Mouse (Mus musculus) liver, embryonic 14.5 days (tissue): ENCODE results near the gene Lrrc2. TPM values are rescaled to one million over a fixed set of nuclear protein-coding genes. Genes with fewer than 3 reads are reported as not detected.

Experiments used
- ATAC-seq: fragments of 200-750 bp; cut with Nextera tagmentation; 2 replicates; pipeline ENCODE4 v1.8.0; 2017; ENCODE audit warnings: moderate number of reproducible peaks, mild to moderate bottlenecking, moderate library complexity; ENCODE audit not compliant: insufficient read depth
- DNase-seq, 3 experiments: peaks; one replicate each; pipeline ENCODE4 v3.0.0-alpha.2; 2012 to 2013; ENCODE audit warnings: low read depth in 3 of 3, low spot score in 3 of 3
- H3K27ac ChIP-seq: fragments of 300-500 bp; sonication (generic); 2 replicates; pipeline ENCODE4 v1.5.1; 2014; ENCODE audit warnings: moderate library complexity, mild to moderate bottlenecking, control low read depth, inconsistent platforms
- H3K27me3 ChIP-seq: fragments of 300-500 bp; sonication (generic); 2 replicates; pipeline ENCODE4 v1.6.1; 2014; ENCODE audit warnings: mild to moderate bottlenecking, low read length, moderate library complexity; ENCODE audit not compliant: control insufficient read depth, insufficient read depth
- H3K36me3 ChIP-seq: fragments of 300-500 bp; sonication (generic); replicated peaks from 2 replicates; pipeline ENCODE4 v1.6.1; 2014; ENCODE audit warnings: low read depth; ENCODE audit not compliant: control insufficient read depth, insufficient read depth
- H3K4me1 ChIP-seq, 2 experiments: fragments of 200-500 bp in 1 of 2; fragments of 300-500 bp in 1 of 2; sonication (generic) in 1 of 2; replicated peaks; 2 replicates each; pipeline ENCODE4 v1.6.1; 2012 to 2014; ENCODE audit warnings: antibody characterized with exemption in 1 of 2, inconsistent platforms in 1 of 2, low read length in 1 of 2; ENCODE audit not compliant: control insufficient read depth in 2 of 2, insufficient read depth in 2 of 2
- H3K4me2 ChIP-seq: fragments of 300-500 bp; sonication (generic); 2 replicates; pipeline ENCODE4 v1.6.1; 2014; ENCODE audit warnings: low read depth, mild to moderate bottlenecking, control low read depth, moderate library complexity
- H3K4me3 ChIP-seq, 2 experiments: fragments of 200-500 bp in 1 of 2; fragments of 300-500 bp in 1 of 2; sonication (generic) in 1 of 2; 2 replicates each; pipeline ENCODE4 v1.5.1; 2012 to 2014; ENCODE audit warnings: low read depth in 2 of 2, low read length in 2 of 2, mild to moderate bottlenecking in 2 of 2, control low read depth in 1 of 2, inconsistent platforms in 1 of 2, moderate library complexity in 1 of 2; ENCODE audit not compliant: insufficient read depth in 1 of 2
- H3K9ac ChIP-seq: fragments of 300-500 bp; sonication (generic); replicated peaks from 2 replicates; pipeline ENCODE4 v1.6.1; 2014; ENCODE audit warnings: mild to moderate bottlenecking, control low read depth, moderate library complexity
- H3K9me3 ChIP-seq: fragments of 300-500 bp; sonication (generic); 2 replicates; pipeline ENCODE4 v1.6.1; 2016; ENCODE audit warnings: low read length, mixed read lengths; ENCODE audit not compliant: control insufficient read depth
- CTCF ChIP-seq: IDR thresholded peaks from 2 replicates; pipeline ENCODE4 v1.5.1; 2016; ENCODE audit warnings: antibody characterized with exemption, low read depth, control low read depth
- EP300 ChIP-seq: IDR thresholded peaks from 2 replicates; pipeline ENCODE4 v1.6.1; 2016; ENCODE audit warnings: antibody characterized with exemption, low read depth
- WGBS: fragments of 180-500 bp; shearing (Covaris S2); extraction: QIAGEN DNeasy Blood & Tissue Kit; methylation state at CpG from one replicate; pipeline ENCODE4 v1.1.7; 2014; ENCODE audit not compliant: insufficient replicate concordance; 5-methylcytosine and 5-hydroxymethylcytosine counted together
- polyA plus RNA-seq, 2 experiments: library from polyadenylated mRNA; depleted of rRNA in 1 of 2; stranded (reverse) in 1 of 2; unstranded in 1 of 2; fragments of >200 nt; fragmentation: Nextera tagmentation in 1 of 2; extraction: Ambion mirVana in 1 of 2; gene quantifications; 2 replicates each; pipeline versions ENCODE4 v1.2.1 to v1.2.3; 2012 to 2014

Lrrc2 gene
- polyA plus RNA-seq, 2 experiments: 0.09 to 0.29 TPM

DNA sequence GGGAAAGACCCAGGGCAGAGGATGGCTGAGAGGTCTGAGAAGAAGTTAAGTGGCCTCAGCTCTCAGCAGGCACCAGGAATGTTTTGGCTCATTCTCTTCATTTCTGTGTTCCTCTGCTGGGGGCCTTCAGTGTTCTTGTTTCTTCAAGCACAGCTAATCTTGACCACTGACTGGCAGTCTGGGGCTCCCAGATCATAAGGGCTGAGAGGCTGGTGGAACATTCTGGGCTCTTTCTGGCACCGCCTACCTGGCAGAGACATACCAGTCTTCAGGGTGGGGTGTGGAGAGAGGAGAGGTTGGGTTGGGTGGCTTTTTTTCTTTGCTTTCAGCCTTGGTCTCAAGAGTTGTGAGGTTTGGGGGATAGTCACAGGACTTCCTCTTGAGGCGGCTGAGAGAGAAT lies 47.7 kb downstream of the Lrrc2 start:
- no peak for DNase-seq
- H3K27ac ChIP-seq: no peak overlapping the region
- no peak for ATAC-seq
- H3K9me3 ChIP-seq: no peaks in the 10 kb centered on the region
- H3K4me1 ChIP-seq: peaks cover 0 to 9% of the 10 kb centered on the region in 2 experiments; a peak in 3 of 4 replicates
- H3K4me3 ChIP-seq: no peak overlapping the region
- H3K27me3 ChIP-seq: no peaks in the 10 kb centered on the region
- H3K36me3 ChIP-seq: no peaks in the 10 kb centered on the region
- 71% methylated on average over 2 of the region's 2 CpGs for WGBS
- no peak overlapping the region for H3K9ac ChIP-seq
- no peak overlapping the region for H3K4me2 ChIP-seq
- TF ChIP-seq CTCF (no peak), EP300 (no peak)

DNA sequence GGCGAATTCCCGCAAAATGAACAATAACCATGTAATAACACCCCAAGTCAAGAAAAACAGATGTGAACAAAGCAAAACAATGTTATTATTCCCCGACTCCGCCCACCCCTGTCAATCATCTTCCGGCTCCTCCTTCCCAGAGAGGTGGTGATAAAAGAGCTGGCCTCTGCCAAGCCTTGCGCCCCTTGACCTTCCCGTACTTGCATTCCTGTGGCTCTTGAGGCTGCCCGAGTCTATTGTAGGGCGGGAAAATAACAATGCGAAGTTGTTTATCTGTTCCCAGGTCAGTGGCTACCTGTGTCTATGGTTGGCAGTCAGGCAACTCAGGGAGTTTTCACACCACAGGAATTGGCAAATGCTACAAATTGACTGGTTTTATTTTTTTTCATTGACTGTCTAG lies 48.5 kb downstream of the Lrrc2 start:
- no peak overlapping the region for H3K27ac ChIP-seq
- WGBS: 57% methylated on average over 10 of the region's 10 CpGs
- no peaks in the 10 kb centered on the region for H3K36me3 ChIP-seq
- H3K9me3 ChIP-seq: no peaks in the 10 kb centered on the region
- ATAC-seq (no peak), DNase-seq (no peak)
- peaks cover 0 to 6% of the 10 kb centered on the region in 2 experiments; a peak in 1 of 4 replicates for H3K4me1 ChIP-seq
- H3K4me3 ChIP-seq: no peak overlapping the region
- no peak overlapping the region for H3K4me2 ChIP-seq
- H3K27me3 ChIP-seq: no peaks in the 10 kb centered on the region
- TF ChIP-seq CTCF (no peak), EP300 (no peak)
- no peak overlapping the region for H3K9ac ChIP-seq

DNA sequence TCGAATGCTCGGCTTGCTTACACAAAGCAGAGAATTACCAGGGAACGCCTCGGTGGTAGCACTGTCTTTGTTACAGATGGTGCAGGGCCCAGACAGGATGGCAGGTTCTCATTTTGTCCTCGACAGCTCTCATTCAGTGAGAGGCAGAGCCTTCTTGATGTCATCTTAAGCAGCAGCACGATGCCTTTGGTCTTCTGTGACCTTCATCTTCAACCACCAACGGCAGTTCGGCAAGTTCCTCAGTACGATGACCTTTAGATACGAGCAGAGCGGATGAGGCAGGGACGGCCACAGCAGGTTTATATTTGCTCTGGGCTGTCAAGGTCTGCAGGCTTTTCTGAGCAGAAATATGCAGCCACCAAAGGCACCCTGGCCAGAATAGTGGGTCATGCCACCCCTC lies 50.3 kb downstream of the Lrrc2 start:
- Histone ChIP-seq H3K4me3 (no peak overlapping the region), H3K27me3 (no peaks in the 10 kb centered on the region), H3K4me2 (no peak overlapping the region), H3K4me1 (peaks cover 0 to 4% of the 10 kb centered on the region in 2 experiments; a peak in 1 of 4 replicates), H3K27ac (no peak overlapping the region), H3K9ac (no peak overlapping the region), H3K36me3 (no peaks in the 10 kb centered on the region), H3K9me3 (no peaks in the 10 kb centered on the region)
- DNase-seq (no peak), ATAC-seq (no peak)
- 70% methylated on average over 12 of the region's 12 CpGs for WGBS
- no peak for TF ChIP-seq CTCF
- no peak for TF ChIP-seq EP300

DNA sequence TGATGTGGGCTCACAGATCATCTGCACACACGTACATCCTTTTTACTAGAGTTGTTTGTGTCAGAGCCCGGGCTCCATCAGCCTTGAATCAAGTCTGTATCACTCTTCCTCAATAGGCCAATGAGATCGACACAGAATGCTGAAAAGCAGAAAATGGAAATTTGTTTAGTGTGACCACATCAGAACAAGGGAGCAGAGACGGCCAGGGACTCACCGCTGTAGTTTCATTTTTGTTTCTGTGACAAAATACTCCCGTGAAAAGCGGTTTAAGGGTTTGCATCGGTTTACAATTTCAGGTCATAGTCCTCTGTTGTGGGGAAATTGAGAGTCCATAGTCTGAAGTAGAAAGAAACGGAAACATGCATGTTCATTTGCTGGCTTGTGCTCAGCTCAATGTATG lies 51.9 kb downstream of the Lrrc2 start:
- H3K9ac ChIP-seq: no peak overlapping the region
- 67% methylated on average over 9 of the region's 9 CpGs for WGBS
- no peak overlapping the region for H3K4me2 ChIP-seq
- no peaks in the 10 kb centered on the region for H3K36me3 ChIP-seq
- H3K4me3 ChIP-seq: no peak overlapping the region
- DNase-seq (no peak), ATAC-seq (no peak)
- no peaks in the 10 kb centered on the region for H3K9me3 ChIP-seq
- no peaks in the 10 kb centered on the region for H3K27me3 ChIP-seq
- no peak for TF ChIP-seq EP300
- TF ChIP-seq CTCF: no peak
- no peak overlapping the region for H3K27ac ChIP-seq
- peaks cover 0 to 4% of the 10 kb centered on the region in 2 experiments; a peak in 1 of 4 replicates for H3K4me1 ChIP-seq

DNA sequence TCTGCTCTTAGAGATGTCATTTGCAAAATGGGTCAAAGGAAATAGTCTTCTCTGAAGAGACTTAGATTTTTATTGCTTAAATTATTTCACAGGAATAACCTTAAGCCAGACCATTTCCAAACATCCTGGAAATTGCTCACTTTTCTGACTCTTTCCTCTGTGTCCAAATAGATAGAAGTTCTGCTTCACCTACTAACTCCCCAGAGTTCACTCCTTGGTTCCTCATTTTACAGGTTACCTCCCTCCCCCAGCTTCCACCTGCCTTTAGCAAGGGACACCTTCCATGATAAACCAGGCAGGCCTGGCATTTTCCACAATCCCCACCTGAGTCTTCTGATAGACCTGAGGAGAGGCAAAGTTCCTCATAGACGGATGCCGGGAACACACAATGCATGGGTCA lies 55.2 kb downstream of the Lrrc2 start:
- Histone ChIP-seq H3K4me1 (peaks cover 0 to 2% of the 10 kb centered on the region in 2 experiments; a peak in 1 of 4 replicates), H3K27ac (no peak overlapping the region), H3K9ac (no peak overlapping the region), H3K27me3 (no peaks in the 10 kb centered on the region), H3K9me3 (no peaks in the 10 kb centered on the region), H3K4me3 (no peak overlapping the region), H3K36me3 (no peaks in the 10 kb centered on the region), H3K4me2 (no peak overlapping the region)
- ATAC-seq (no peak), DNase-seq (no peak)
- 73% methylated on average over 2 of the region's 2 CpGs for WGBS
- TF ChIP-seq CTCF: no peak
